Mouse (Mus musculus) adrenal gland, postnatal 14 days (tissue): ENCODE data around the gene Zfp784. TPM values are rescaled to one million over a fixed set of nuclear protein-coding genes. Genes with fewer than 3 reads are reported as not detected.

ENCODE experiments used
- DNase-seq: peaks from one replicate; pipeline ENCODE4 v3.0.0; 2021; ENCODE audit warnings: mixed read lengths
- total RNA-seq: library from RNA; stranded (reverse); gene quantifications from 2 replicates; pipeline ENCODE4 v1.2.3, GENCODE M21; 2021

Gene Zfp784
- total RNA-seq, 1 experiment from 2014 or later = 4.7 TPM

DNA sequence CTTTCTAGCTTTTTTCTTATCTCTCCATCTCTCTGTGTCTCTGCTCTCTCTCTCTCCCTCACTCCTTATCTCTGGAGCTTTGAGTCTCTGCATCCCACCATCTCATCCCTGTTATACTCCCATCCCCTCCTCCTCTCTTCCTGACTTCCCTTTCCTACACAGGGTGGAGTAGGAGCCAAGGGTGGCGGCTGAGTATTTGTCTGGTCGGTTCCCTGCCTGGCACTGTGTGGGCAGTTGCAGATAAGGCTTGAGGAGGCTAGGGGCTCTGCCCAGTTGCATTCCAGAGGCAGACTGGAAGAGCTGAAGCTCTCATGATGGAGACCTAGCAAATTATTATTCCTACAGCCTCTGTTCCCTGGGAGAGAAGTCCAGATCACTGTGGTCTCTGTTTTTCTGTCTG, 50.0 kb downstream of the Zfp784 start:
- no peak for DNase-seq

Other genes starting within 250 kb of the Zfp784 start
- gene Tmem238, start 248.8 kb downstream of the Zfp784 start, total RNA-seq = 10.2 and 11.7 TPM in 2 replicates
- gene Rpl28, start 245.6 kb downstream of the Zfp784 start, total RNA-seq = 1,145 and 1,281 TPM in 2 replicates
- gene Ube2s, start 225.9 kb downstream of the Zfp784 start, total RNA-seq = 140 and 146 TPM in 2 replicates
- 2.2 and 2.9 TPM in 2 replicates for gene Shisa7, start 193.8 kb downstream of the Zfp784 start, total RNA-seq
- 8.6 and 12.5 TPM in 2 replicates for gene Isoc2b, start 168.2 kb downstream of the Zfp784 start, total RNA-seq
- 55.7 and 67.9 TPM in 2 replicates for gene Isoc2a, start 161.3 kb downstream of the Zfp784 start, total RNA-seq
- gene Gm36210, start 131.9 kb downstream of the Zfp784 start, total RNA-seq = 0.26 TPM in 1 of 2 replicates, not detected in the other
- gene Zfp628, start 123.2 kb downstream of the Zfp784 start, total RNA-seq = 13.7 and 16.2 TPM in 2 replicates
- gene Nat14, start 116.4 kb downstream of the Zfp784 start, total RNA-seq = 6.6 and 8.1 TPM in 2 replicates
- gene Ssc5d, start 112.7 kb downstream of the Zfp784 start, total RNA-seq = 3.9 and 5.0 TPM in 2 replicates
- 0.63 TPM in 1 of 2 replicates, not detected in the other for gene Sbk2, start 74.0 kb downstream of the Zfp784 start, total RNA-seq
- gene Sbk3, start 67.3 kb downstream of the Zfp784 start, total RNA-seq = 0.37 and 0.64 TPM in 2 replicates
- 17.8 and 20.5 TPM in 2 replicates for gene Zfp579, start 42.3 kb downstream of the Zfp784 start, total RNA-seq
- 11.7 and 12.9 TPM in 2 replicates for gene Zfp524, start 24.0 kb downstream of the Zfp784 start, total RNA-seq
- gene Fiz1, start 23.7 kb downstream of the Zfp784 start, total RNA-seq = 22.7 and 25.8 TPM in 2 replicates
- not detected in 2 replicates for gene Gm44973, start 22.9 kb downstream of the Zfp784 start, total RNA-seq
- 25.3 and 30.5 TPM in 2 replicates for gene Zfp865, start 18.1 kb downstream of the Zfp784 start, total RNA-seq
- gene Ccdc106, start 17.9 kb downstream of the Zfp784 start, total RNA-seq = 1.3 and 2.7 TPM in 2 replicates
- gene 4632433K11Rik, start 4.3 kb downstream of the Zfp784 start, total RNA-seq = not detected in 2 replicates
- 10.0 and 12.9 TPM in 2 replicates for gene Zfp580, start 13.1 kb upstream of the Zfp784 start, total RNA-seq
- gene U2af2, start 23.7 kb upstream of the Zfp784 start, total RNA-seq = 166 and 184 TPM in 2 replicates
- 145 and 155 TPM in 2 replicates for gene Epn1, start 41.8 kb upstream of the Zfp784 start, total RNA-seq
- not detected in 2 replicates for gene Rfpl4, start 78.5 kb upstream of the Zfp784 start, total RNA-seq
- 1.7 and 2.1 TPM in 2 replicates for gene Rasl2-9, start 87.5 kb upstream of the Zfp784 start, total RNA-seq
- gene Vmn1r55, start 111.2 kb upstream of the Zfp784 start, total RNA-seq = not detected in 2 replicates
- gene Vmn1r56, start 158.3 kb upstream of the Zfp784 start, total RNA-seq = not detected in 2 replicates
- not detected in 2 replicates for gene Vmn1r57, start 180.0 kb upstream of the Zfp784 start, total RNA-seq